Mouse (Mus musculus) neural tube, embryonic 10.5 days (tissue): ENCODE measurements around the gene Prdm16.

ENCODE experiments used
- DNase-seq: peaks from one replicate; pipeline ENCODE4 v3.0.0-alpha.2; 2017; ENCODE audit warnings: low spot score; ENCODE audit errors: extremely low spot score

Prdm16 gene

GRCm38 (mm10) chr4:154558041-154558440, 78.6 kb downstream of the Prdm16 start:
- no peak for DNase-seq

DNA sequence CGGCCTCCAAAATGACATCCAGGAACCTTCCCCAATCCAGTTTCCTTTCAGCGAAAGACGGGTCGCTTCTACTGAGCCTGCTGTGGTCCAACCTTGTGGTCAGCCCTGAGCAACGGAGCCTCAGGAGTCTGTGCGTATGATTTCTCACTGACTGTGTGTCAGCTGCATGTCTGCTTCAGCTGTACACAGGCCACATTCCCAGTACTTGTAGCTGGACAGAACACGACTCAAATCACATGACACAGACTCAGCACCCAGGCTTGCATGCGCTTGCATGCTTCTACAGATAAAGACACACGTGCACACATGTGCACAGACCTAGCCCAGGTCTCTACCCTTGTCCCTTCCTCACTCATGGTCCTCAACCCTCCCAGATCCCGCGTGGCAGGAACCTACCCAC, 79.5 kb downstream of the Prdm16 start:
- DNase-seq = no peak

GRCm38 (mm10) chr4:154556418-154556817, 80.3 kb downstream of the Prdm16 start:
- DNase-seq = no peak

GRCm38 (mm10) chr4:154549961-154550393, 86.7 kb downstream of the Prdm16 start:
- DNase-seq = peak; percentile 40

- no peak for DNase-seq
Observed at GRCm38 (mm10) chr4:154549497-154549896, 87.2 kb downstream of the Prdm16 start.

- DNase-seq = no peak
Observed at GRCm38 (mm10) chr4:154547176-154547855, 89.4 kb downstream of the Prdm16 start.

GRCm38 (mm10) chr4:154545296-154545695, 91.4 kb downstream of the Prdm16 start:
- no peak for DNase-seq

- peak; percentile 62 for DNase-seq
Observed at GRCm38 (mm10) chr4:154543921-154544320, 92.8 kb downstream of the Prdm16 start.

DNA sequence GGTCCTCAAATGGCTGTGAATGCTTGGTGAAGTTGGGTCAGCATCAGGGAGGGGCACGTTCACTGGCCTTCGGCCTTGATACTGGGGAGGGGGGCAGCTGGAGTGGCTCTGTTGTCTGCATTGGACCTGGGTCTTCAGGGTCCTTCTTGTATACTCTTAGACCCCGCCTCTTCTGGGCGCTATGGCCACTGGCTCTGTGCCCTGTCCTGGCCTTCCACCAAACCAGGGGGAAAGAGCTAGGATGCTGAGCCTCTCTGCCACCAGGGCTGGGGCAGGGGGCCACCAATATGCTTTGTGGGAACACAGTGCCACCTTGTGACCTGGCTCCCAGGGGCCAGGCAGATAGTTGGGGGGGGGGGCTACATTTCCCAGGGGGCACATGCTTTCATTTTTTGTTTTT, 93.5 kb downstream of the Prdm16 start:
- DNase-seq = no peak

- DNase-seq = no peak
Observed at GRCm38 (mm10) chr4:154542568-154542967, 94.1 kb downstream of the Prdm16 start.

DNA sequence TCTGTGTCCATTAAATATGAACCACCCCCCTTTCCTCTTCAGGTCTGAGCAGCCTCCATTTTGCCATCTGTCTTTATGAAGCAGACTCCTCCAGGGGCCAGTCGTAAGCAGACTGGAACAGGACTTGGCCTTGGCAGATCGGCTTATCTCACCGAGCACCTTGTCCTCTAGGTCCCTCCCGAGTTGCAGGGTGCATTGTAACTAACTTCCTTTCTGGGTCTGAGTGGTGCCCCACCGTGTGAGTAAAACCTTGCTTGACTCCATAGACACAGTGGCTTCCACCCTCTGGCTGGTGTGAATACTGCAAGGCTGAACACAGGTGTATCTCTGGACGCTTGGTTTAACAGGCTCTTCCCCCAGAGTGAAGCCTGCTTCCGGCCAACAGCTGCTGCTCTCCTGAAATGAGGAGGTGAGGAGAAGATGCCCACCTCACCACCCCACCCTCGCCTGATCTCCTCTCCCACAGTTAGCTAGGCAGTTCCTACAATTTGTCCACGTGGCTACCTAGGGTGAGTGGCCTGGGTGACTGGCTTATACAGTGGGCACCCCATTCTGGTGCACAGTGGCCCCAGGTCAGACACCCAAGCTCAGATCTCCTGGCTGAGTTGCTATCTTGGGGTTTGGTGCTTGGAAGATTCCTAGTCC, 94.9 kb downstream of the Prdm16 start:
- DNase-seq = no peak

- DNase-seq = no peak
Observed at GRCm38 (mm10) chr4:154540671-154541070, 96.0 kb downstream of the Prdm16 start.

DNA sequence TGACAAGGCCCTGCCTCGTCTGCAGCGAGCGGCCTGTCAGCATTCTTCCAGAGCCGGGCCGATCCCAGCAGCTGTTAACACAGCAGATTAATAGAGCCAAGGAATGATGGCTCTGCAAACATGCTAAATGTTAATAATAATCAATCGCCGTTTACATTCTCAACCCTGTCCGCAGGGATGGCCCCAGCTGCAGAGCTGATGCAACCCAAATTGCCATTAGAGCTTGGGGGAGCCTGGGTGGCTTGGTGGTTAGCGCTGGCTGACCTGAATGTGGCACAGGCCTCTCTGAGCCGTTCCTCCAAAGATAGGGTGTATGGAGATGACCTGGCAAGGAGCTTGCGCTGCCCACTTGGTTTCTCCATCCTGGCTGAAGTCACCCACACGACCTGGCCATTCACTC, 97.0 kb downstream of the Prdm16 start:
- DNase-seq = no peak

DNA sequence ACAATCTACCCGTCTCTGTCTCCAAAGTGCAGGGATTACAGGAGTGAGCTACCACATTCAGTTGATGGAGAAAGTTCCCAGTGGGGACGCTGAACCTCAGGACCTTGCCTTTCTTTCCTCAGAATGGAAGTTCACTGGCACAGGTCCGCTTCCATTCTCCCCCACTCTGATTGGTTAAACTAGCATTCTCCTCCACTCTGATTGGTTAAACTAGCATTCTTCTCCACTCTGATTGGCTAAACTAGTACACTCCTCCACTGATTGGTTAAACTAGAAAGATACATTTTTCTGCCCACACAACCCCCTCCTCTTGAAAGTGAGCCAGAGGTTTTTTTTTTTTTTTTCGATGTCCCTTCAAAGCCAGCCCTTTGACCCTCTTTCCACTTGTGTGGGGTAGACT, 97.9 kb downstream of the Prdm16 start:
- no peak for DNase-seq

- DNase-seq = no peak
Observed at GRCm38 (mm10) chr4:154536110-154536509, 100.6 kb downstream of the Prdm16 start.

- DNase-seq = no peak
Observed at GRCm38 (mm10) chr4:154531368-154531767, 105.3 kb downstream of the Prdm16 start.

DNA sequence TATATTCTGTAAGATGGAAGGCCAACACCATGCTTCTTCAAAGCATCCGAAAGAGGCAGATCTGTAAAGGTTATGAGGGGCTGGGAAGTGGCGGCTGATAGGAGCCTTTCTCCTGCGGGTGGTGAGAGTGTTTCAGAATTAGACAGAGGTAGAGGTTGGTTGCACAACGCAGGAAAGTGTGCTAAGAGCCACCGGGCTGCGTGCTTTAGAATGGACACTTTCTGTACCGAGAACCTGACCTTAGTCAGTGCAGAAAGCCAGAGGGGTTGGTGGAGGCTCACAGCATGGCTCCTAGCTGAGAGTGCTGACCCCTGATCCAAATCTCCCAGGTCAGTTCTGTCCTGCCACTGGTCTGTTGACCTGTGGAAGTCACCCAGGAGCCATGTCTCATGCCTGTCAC, 106.3 kb downstream of the Prdm16 start:
- DNase-seq = no peak

DNA sequence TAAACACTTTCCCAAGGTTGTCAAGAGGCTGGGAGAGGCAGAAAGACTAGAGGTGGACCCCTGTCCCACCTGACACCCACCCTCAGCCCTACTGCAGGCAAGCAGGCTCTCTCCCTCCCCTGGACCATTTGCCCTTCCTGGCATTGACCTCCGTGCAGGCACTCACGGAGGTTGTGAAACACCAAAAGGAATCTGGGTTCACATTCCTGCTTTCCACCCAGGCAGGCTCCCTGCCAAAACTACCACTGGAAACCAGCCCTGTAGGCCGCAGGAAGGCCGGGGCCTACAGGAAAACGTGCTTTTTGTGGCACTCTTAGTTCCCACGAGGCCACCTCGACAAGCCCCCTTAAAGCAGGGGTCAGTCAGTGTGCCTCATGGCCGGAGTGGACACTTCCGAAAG, 109.2 kb downstream of the Prdm16 start:
- DNase-seq = no peak

DNA sequence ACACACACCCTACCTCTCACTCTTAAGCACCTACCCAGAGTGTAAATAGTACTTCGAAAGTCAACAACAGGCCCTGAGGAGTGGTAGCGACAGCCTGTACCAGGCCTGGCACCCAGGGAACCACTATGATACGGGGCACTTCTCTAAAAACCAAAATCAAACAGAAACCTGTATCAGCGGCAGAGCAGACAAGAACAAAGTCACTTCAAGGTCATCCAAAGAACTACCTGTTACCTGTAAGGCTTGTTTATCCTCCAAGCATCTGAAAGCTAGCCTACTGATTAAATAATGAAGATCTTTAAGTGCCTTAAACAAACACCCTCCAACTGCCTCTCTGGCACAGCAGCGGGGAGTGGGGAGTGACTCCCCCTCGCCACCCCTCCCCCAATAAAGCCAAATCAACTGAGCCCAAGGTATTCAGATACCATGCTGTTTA, 110.3 kb downstream of the Prdm16 start:
- DNase-seq = no peak

GRCm38 (mm10) chr4:154523898-154524297, 112.8 kb downstream of the Prdm16 start:
- DNase-seq = no peak

GRCm38 (mm10) chr4:154521881-154522676, 114.6 kb downstream of the Prdm16 start:
- no peak for DNase-seq

GRCm38 (mm10) chr4:154519470-154520037, 117.1 kb downstream of the Prdm16 start:
- DNase-seq = no peak
